Mouse (Mus musculus) kidney, postnatal 4 days (tissue): ENCODE measurements around the gene Ngef.
"Not testable (repeated sequence)": the region's sequence is repeated elsewhere in the genome, so short reads cannot be mapped to it uniquely, and the experiment has no call there.

Experiments
- DNase-seq, 2 experiments: peaks; one replicate each; pipeline ENCODE4 v3.0.0; 2021; ENCODE audit warnings: mixed read lengths in 2 of 2

Ngef gene

DNA sequence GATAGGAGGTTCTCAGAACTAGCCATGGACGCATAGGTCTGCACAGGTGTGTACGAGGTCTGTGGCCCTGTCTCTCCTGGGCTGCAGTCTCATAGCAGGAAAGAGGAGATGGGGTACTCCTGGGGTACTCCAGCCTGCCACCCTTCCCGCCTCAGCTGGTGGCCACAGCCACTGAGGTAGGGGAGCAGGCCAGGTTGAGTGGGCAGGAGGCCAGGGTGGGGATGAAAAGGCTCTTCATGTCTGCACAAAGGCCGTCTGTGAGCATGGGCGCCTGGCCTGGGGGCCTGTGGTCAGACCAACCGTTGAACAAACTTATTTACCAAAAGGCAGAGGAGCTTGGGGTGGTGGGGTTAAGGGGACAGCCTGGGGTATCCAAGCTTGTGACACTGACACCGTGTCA lies 101.8 kb downstream of the Ngef start:
- no peak for DNase-seq

GRCm38 (mm10) chr1:87469971-87470370 lies 103.7 kb downstream of the Ngef start, which contains the start of gene Snorc:
TSS of gene Snorc (plus strand) at chr1:87470271.
- not testable (repeated sequence) for DNase-seq

GRCm38 (mm10) chr1:87468321-87468720 lies 105.3 kb downstream of the Ngef start:
- no peak for DNase-seq

DNA sequence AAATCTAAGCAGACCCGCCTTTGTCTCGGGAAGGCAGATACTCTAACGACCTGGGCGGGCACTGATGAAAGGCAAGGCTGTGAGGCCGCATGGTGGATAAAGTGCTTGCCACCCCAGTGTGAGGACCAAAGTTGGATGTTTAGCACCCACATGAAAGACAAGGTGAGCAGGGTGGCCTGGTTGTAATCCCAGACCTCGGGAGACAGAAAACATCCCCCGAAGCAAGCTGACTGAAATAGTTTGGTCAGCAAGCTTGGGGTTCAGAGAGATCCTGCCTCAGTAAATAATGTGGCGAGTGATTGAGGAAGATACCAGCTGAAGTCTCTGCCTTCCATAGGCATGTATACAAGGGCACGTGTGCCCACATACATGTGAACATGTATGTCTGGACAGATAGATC lies 106.2 kb downstream of the Ngef start:
- DNase-seq = no peak

DNA sequence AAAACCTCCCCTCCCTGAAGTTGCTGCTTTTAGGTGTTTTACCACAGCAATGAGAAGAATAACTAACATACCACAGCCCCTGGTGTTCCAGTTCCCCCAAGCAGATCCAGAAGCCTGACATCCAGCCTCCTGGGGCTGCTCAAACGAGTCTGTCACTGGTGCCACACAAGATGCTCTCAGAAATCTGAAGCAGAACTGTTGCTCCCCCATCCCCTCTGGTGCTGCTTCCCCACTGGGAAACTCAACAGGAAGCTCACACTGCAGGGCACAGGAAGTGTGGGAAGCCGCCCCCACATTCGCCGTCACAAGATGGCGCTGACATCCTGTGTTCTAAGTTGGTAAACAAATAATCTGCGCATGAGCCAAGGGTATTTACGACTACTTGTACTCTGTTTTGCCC lies 113.8 kb downstream of the Ngef start:
- DNase-seq = not testable (repeated sequence)

GRCm38 (mm10) chr1:87458045-87458444 lies 115.6 kb downstream of the Ngef start:
- DNase-seq = no peak

GRCm38 (mm10) chr1:87456425-87456824 lies 117.2 kb downstream of the Ngef start:
- DNase-seq = no peak

GRCm38 (mm10) chr1:87449432-87449831 lies 124.2 kb downstream of the Ngef start:
- no peak for DNase-seq

- DNase-seq = peak; percentile 83 to 84
Measured at GRCm38 (mm10) chr1:87447183-87448104, 126.2 kb downstream of the Ngef start.

DNA sequence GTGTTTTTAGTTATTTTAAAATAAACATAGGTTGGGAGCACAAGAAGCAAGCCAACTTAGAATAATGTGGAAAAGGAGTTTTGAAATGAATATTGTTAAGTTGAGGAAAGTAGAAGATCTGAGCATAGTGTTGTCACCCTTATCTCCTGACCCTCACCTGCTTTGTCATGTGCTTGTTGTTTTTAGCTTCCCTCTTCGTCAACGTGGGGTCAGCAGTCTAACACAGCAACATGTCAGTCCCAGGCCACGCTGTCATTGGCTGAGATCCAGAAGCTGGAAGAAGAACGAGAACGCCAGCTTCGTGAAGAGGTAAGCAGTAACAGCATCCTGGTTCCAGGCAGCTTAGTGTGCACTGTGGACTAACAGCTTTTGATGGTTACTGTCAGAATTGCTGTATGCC lies 137.1 kb downstream of the Ngef start:
- DNase-seq = no peak

DNA sequence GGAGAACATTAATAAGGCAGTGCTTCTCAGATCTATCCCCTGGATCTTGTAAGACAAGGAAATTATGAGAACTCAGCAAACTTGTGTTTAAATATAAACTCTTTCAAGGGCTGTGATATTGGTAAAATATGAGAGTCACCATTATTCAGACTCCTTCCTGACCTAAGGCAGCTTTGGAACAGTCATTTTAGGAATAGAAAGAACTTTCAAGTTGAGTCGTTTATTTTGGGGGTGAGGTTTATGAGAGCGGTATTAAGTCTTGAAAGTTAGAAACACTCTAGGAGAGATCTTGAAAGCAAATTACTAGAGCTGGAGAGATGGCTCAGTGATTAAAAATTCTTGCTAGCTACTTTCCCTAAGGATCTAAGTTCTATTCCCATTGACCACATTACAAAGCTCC lies 138.5 kb downstream of the Ngef start:
- no peak for DNase-seq
